Mouse (Mus musculus) layer of hippocampus, adult 9-11 months (tissue): ENCODE measurements at regions not wholly inside any gene's neighbourhood (a gene's known extent, or its start where the extent isn't known, plus 50 kb on each side); places are given as distances from the start of the nearest gene placed in this dataset.
A peak's percentile ranks its signal among the peaks of the same experiment; 100 is the strongest.

Source experiments
- DNase-seq: peaks from one replicate; pipeline ENCODE4 v3.0.0; 2022

DNA sequence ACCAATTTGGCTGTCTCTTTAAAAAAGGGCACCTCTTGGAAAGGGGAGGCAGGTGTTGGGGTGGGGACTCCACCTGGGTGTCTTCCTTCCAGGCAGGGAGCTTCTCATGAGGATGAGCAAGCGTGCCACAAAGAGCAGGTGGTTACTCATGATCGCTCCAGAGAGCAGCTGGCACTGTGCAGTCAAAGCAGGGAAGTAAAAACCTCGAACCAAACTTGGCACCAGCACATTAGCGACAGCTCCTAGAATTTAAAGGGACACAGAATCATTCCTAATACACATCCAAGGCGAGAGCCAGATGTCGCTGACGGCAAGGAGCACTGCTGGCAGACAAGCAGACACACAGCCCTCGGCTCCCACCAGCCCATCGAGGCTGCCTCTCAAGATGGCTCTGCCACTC, 70.4 kb downstream of the Irx5 start:
- DNase-seq: peak; percentile 74

DNA sequence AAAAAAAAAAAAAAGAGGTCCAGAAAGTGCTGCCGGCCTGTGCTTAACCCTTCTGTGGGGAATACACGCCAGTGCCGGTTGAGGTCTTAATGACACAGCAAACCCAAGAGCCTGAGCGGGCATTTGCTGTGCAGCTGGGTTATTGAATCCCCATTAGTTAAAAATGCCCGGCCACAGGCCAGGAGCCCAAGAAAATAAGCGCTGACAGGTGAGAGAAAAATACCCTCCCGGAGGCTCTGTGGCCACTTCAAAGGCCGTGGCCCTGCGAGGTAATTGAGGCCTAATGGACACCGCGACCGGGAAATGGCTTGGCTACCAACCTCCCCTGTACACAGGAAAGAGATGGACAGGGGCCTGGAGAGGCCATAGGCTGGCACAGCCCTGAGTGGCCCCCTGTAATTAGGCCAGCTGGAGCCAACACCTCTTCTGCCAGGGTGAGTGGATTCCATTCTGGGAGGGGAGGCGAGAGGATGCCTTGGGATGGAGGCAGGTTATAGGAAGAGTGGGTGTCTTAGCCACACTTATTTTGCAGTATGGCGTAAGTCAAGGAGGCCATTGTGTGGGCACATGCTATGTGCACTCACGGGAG, 79.7 kb downstream of the Irx5 start:
- DNase-seq: no peak

DNA sequence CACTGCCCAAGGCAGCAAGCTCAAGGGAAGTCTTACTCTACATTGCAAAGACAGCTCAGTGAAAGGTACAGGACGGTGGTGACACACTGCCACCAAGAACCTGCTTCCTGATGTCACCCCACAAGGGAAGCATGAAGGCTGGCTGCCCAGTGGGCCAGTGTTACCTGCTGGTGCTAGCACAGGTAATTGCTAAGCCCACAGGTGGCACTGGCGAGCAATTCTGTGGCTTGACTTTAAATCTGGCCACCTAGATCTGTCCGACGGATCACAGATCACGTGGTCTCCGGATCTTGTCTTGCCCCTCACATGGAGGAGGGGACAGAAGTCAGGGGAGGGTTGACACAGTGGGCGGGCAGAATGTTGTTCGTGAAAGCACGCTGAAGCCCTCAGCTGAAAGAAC, 80.9 kb downstream of the Irx5 start:
- DNase-seq: no peak

DNA sequence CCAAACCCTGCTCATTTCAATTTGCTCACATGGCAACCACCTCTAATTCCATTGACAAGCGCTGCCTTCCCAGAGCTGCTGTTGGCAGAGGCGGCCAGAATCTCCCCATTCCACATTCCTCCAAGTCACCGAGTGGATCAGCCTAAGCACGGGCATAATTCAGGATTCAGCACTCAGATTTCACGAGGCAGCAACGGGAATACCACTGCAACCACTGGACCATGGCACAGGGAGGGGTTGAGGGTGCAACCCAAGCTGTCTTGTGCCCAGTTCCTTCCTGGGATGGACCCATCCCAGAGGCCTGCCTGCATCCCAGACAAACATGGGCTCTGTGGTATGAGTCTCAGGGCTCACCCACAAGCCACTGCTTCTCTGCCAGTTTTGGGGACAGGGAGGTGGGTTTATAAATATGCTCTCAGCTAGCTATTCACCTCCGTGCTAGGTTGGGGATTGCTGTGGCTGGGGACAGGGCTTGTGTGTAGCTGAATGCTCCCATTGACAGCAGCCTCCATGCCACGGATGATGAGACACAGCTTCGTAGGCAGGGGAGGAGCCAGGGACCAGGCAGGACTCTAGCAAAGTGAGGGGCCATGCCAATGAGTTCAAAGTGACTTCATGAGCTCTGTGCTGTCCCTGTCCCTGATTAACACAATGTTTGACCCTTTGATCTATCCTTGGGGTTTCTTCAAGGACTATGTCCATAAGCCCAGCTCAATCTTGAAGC, 82.5 kb downstream of the Irx5 start:
- DNase-seq: no peak

DNA sequence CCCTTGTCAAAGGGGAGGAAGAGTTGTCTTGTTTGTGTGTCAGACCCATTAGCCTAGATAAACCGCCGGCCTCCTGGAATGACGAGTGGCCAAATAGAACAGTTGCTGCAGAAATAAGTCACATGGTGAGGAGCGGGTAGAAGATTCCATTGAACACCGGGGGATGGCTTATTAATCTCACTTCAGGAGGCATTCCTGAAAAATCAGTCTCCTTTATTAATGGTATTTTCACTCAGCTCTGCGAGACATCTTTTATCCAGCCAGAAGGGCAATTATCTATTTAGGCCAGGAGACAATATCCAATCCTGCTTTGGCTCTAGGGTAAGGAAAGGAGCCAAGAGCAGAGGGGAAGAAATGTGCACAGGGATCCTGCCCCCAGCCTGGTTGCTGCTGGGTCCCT, 84.7 kb downstream of the Irx5 start:
- no peak for DNase-seq

DNA sequence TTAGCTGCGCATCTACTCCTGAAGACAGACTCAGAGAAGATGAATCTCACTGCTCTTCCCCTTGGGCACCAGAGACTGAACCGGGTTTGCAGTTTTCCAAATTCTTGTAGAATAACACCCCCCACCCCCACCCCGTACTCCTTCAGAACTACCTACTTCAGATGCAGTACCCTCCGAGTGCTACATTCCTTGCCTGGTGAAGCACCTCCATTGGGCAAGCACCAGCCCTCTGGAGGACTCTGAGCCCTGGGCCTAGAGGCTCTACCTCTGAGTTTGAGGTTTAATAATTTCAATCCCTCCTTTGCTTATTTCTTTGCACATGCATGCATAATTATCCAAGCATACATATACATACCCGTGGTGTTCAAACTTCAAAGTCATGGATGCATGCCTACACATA, 101.9 kb downstream of the Irx5 start:
- no peak for DNase-seq

DNA sequence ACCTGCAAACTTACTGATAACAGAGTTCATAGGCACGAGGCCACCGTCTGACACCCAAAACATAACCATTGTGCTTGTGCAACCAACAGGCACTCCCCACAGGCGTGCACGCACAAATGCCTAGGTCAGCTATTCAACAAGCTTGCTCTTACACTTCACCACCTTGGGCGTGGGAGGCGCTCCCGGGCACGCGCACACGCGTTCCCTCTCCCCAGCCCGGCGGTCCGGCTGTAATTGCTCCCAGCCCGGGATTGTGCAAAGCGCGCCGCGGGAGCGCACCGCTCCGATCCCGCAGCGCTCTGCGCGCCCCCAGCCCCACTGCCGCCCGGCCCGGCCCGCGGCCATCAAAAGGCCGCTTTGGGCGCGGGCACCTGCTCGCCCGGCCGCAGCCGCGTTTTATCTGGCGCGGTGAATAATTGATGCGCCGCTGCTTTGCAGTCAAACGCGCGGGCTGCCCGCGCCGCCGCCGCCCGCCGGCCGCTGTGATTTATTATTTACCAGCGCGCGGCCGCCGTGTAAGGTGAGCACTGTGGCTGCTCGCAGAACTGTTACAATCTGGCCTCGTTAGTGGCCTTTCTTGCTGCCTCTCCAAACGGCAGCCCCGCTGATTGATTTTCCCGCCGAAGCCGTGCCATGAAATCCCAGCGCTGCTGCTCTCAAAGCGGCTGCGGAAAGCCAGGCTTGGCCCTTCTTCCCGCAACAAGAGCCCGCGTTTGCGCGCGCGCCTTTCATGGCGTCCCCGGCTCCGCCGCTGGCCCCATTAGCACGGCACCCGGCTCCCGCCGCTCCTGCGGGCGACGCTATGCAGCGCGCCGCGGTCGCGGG, 102.9 kb downstream of the Irx5 start:
- DNase-seq: no peak

DNA sequence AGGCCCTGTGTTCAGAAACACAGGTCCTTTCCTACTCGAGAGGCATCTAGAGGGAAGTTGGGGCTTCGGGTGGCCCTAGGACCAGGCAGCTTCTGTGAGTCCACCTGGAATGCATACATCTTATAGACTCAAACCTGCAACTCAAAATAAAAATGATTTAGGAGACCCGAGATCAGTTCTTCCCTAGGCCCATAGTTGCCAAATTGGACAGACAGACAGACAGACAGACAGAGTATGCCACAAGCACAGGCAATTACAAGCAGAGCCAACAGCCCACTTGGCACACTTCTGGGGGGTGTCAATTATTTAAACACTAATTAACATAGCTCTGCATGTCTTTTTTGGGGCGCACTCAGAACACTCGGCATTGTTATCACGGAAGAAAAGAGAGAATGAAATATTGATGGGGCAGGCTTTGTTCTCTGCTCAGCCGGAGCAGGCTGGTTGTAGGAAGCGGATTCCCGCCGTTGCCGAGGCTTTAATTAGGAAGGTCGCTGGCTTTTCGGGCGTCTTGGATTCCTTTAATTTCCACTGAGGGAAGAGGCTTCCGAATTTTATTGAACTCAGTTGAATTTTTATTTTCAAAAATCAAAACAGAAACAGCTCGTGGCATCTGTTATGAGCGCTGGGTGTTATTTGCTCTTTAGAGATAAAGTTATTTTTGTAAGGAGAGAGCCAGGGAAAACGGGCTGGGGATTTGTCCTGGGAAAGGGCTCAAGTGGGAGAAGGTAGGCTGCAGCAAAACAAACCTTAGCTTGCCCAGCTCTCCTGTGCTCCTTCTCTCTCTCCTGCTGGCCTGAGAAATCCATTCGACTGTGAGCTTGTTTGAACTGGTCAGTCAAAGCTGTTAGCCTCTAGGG, 111.9 kb downstream of the Irx5 start:
- no peak for DNase-seq

DNA sequence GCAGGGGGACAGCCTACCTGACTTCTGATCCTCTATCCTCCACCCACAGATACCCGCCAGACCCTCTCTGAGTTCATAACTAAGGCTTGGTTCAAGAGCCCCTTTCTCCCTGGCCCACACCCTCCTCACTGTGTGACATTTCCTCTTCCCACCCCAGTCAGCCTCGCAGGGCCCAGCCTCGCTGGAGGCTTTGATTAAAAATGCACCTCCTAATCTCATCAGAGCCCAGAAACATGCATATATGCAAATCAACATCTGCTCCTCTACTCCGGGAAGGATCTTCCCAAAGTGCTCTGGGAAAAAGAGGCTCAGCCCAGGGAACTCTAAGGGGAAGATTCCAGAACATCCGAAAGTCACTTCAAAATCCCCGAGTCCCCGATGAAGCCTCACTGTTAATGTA, 114.8 kb downstream of the Irx5 start:
- no peak for DNase-seq

DNA sequence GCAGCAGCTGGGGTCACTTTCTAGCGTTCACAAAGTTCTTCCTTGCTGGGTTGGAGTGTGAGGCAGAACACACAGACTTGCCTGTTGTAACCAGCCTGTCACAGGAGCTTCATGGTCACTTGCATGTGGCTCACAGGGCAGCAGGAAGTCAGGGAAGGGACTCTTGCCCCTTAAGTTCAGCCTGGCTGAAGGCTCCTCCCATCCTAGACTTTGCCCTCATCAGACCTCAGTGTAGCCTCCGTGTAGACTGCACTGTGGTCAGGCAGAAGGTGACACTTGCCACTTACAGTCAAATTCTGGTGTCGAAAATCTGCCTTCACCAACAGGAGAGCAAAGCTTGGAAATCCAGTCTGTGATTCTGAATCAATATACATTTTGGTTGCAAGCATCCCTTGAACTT, 115.4 kb downstream of the Irx5 start:
- no peak for DNase-seq

DNA sequence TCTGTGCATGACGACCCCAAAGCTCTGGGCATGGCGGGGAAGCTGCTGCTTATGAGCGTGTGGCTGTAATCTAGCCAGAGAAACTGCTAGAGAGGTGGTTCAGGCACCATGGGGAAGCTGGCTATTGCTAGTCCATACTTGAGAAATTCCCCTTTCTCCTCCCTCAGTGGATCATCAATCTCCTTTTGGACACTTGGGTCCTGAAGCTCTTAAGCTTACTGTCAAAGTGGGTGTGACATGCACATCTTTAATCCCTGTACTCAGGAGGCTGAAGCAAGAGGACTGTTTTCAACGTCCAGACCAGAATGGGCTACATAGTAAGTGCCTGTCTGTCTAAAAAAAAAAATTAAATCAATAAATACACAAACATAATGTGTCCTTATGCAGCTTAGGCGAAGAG, 125.0 kb downstream of the Irx5 start:
- no peak for DNase-seq

DNA sequence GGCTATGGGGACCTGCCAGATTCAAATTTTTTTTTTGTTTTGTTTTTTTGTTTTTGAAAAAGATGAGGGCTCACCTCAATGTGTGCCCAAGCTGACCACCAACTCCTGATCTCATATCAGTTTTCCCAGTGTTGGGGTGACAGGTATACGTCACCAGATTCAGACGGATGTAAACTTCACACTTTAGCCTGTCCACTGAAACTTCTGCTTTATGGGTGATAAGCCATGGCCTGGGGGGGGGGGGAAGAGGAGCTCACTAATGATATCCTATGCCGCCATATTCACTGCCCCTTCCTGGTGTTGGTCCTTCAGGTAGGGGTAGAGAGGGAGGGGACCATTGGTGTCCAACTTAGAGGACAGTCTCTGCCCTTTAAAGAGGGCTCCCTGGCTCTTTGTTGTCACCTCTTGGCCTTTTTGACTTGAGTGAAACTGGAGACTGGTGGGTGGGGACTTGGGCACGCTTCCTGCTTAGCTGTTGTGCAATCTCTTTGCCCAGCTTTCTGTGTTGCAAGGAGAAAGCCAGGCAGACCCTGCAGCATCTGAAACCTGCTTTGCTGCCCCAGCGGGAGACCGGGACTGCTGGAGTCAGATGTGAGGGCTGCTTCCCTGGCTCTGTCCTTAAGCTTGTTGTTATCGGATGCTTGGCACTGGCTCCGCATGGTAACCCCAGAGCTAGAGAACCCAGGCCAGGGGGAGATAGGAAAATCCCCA, 125.8 kb downstream of the Irx5 start:
- no peak for DNase-seq

DNA sequence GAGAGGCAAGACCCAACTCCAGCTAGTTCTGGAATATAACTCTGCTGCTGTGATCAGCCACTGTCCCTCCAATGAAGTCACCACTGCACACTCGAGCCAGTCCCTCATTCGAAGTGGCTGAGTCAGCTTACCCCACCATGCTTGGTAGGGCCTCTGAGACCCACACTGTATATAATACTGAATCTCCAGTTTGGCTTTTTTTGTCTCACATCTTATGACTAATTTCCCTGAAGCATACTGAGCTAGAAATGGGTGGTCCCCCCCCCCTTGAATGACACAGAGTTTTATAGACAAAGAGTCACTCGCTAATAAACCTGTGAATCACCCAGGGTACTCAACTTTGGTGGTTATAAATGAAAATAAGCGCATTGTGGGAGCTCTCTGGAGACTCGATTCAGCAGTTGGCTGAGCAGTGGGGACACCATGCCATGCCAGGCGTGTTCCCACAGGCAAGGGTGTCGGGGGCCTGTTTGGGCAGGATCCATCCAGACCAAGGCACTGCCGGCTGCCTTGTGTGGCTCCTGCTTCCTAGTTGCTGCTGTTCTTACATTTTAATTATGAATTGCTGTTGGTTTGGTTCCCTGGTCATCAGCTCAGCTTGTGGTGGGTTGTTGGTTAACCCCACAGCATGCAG, 131.2 kb downstream of the Irx5 start:
- DNase-seq: no peak

DNA sequence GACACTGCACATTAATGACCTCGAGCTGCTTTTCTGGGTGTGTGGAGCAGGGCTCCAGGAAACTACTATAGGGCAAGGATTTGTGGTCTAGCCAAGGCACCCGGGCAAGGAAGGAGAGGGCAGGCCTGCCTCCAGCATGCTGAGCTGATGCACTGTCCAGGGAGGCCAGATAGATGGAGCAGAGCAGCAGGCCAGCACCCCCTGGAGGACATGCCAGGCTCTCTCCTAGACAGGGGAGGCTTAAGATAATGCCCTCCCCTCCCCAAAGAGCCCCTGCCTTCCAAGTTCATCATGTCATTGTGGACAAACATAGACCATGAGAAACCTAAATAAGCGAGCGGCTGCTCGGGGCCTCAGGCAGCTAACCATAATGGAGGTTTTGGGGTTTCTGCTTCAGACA, 134.1 kb downstream of the Irx5 start:
- DNase-seq: no peak

DNA sequence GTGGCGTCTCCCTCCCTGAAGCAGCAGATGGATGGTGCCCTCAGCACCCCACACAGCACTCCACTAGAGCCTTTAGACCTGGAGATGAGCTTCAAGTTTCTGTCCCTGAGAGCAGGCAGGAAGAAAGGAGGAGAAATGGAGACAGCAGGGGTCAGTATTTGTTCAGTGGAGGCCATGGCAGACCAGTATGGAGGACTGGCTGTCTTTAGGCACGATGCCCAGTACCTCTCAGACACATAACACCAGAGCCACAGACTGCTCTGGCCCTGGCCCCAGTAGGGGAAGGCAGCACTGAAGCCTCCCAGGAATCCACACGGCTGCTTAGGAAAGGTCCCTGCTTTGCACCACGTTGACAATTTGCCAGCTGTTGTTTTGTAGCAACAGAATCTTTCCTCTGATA, 136.0 kb downstream of the Irx5 start:
- DNase-seq: no peak

DNA sequence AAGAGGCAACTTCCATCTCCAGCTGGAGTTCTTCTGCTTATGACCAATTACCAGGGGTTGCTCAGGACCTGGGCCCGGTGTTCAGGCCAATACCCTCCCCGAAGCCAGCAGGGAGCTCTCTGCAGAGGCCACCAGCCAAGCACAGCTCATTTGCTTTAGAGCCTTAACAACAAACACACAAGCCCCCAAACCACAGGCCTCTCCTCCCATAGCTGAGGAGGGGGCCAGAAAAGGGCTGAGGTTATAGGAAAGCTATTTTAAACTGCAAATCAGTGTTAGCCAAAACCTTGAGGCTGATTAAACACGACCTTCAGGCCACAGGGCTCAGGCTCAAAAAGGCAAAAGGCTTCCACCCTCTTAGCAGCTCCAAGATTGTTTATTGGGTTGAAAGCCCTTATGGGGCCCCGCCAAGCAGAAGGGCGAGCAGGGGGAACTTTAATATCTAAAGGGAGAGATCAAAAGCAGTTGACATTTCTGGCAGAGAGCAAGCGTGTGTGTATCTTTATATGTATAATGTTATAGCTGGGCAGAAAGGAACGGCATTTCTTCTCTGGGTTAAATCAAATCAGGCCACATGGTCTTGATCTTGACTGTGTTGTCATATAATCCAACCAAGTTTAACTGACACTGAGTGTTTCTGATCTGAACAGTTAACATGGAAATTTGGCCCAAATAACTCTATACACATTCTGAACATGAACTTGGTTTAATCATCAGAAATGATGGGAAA, 148.3 kb downstream of the Irx5 start:
- DNase-seq: no peak

DNA sequence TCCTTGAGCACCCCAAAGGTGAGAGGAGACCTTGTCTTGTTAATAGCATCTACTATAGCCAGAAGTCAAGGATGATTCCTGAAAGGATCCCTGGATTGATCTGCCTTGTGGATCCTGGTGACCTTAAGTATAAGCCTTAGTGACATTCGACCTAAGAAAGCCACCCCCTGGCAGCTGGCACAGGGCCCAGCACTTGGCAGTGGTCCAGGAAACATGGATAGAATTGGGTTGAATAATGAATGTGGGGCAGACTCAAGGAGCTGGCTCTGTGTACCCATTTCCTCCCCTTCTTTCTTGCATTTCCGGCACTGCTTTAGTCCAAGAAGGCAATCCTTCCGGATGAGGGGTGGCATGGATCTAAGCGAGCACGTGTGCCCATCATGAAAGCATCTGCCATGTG, 149.0 kb downstream of the Irx5 start:
- no peak for DNase-seq

DNA sequence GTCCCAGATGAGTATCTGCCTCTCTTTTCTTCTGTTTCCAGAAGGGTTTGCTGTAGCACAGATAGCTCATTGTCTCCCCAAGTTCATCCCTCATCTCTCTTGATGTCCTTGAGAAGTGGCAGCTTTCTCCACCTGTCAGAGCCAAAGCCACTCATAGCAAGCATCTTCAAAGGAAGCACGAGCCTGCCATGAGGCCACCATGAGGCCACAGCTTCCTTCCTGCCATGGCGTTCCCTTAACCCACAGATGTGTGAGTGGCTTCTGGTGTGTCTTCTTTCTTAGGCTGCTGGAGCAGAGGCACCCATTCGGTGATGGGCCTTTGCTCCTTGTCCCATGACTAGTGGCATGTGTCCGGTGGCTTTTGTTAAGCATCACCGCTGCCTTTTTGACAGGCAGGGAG, 149.5 kb downstream of the Irx5 start:
- no peak for DNase-seq

DNA sequence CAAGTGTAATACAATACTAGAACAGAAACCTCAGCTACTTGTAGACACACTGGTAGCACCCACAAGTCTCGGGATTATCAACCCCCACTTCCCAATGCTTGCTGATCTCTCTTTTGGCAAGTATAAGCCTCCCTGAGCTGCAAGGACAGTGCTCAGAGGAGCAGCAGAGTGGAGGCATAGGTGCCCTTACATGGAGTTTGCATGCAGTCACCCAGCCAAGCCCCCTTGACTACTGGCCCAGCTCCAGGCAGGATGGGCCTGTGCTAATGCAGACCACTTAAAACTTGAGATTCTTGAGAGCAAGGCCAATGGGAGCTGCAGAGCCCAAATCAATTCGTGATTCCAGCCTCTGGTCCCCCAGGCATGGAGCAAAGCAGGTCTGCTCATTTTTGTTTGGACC, 158.0 kb downstream of the Irx5 start:
- DNase-seq: no peak

DNA sequence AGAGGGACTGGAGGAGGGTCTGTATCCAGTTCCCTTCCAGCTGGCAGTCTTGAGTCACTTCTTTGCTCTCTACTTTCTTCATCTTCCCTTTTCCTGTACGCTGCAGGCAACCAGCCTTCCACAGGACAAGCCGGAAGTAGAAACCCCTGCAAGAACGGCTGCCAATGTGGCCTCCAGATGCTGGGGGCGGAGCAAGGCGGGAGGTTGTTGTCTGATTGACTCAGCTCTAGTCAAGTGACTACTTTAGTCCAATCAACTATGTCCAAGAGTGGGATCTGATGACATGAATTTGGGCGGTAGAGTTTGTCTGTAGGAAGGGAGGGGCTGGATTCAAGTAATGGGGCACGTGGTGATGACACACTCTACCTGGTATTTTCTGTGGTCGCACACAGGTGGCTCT, 156.1 kb upstream of the Irx6 start:
- DNase-seq: no peak

DNA sequence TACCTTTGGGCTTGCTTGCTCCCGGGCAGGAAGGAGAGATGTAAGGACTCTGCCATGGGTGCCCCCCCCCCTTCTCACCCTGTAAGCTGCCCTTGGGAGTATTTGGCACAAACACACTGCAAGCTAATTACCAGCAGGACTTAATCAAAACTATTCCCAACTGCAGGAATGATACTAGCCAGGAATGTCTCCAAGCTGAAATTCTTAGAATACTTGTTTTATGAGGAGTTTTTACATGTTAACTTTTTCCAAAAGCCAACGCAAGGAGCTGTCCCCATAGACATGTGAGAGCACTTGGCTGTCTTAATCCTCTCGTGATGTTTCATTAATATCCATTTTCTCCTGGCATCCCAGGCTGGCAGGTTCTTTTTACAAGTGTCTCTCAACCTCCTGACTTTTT, 155.6 kb upstream of the Irx6 start:
- DNase-seq: no peak
